Mouse (Mus musculus) small intestine, adult 2 months (tissue): ENCODE data around the gene Trmt44.

Experiments
- CTCF ChIP-seq: fragments of 200-500 bp; IDR thresholded peaks from 2 replicates; pipeline ENCODE4 v1.5.1; 2012; ENCODE audit warnings: low read depth, mild to moderate bottlenecking, control low read depth, inconsistent platforms, low read length, moderate library complexity, mixed read lengths; ENCODE audit not compliant: insufficient replicate concordance, insufficient read length; ENCODE audit errors: extremely low read depth
- POLR2A ChIP-seq: fragments of 200-500 bp; IDR thresholded peaks from 2 replicates; pipeline ENCODE4 v1.6.1; 2012; ENCODE audit warnings: low read depth, mild to moderate bottlenecking, control low read depth, inconsistent platforms, low read length, moderate library complexity

DNA sequence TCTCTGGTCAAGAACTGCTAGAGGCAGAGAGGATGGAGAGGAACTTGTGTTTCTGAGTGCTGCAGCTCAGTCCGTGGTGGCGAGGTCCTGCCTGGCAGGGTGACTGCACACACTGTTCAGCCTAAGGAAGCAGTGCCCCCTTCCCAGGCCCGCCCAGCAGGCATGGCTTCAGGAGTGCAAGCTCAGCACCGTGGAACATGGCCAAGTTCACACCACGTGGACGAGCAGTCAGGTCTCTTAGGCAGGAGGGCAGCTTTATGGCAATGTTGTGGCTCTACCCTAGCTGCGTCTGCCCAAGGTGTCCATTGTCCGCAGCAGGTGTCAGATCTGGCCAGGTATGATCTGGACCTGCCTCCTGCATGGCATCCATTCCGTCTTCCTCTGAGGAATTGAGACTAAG lies 36.3 kb upstream of the Trmt44 start:
- TF ChIP-seq POLR2A: no peak
- no peak for TF ChIP-seq CTCF
